Mouse (Mus musculus) CH12.LX (cell line): ENCODE results near the gene Megf11. TPM values are rescaled to one million over a fixed set of nuclear protein-coding genes. Genes with fewer than 3 reads are reported as not detected.

Source experiments
- DNase-seq: peaks from one replicate; pipeline ENCODE4 v3.0.0-alpha.2; 2013; ENCODE audit errors: extremely low read depth
- H3K27ac ChIP-seq: 2 replicates; pipeline ENCODE4 v1.5.1; 2012; ENCODE audit warnings: low read depth, mild to moderate bottlenecking, control low read depth, moderate library complexity; ENCODE audit not compliant: insufficient read depth
- H3K27me3 ChIP-seq: replicated peaks from 2 replicates; pipeline ENCODE3; 2012; ENCODE audit warnings: inconsistent platforms
- H3K36me3 ChIP-seq, 2 experiments: replicated peaks in 1 of 2; 2 replicates each; pipeline versions ENCODE3 to v1.6.1; 2012; ENCODE audit warnings: inconsistent platforms in 1 of 2, low read length in 1 of 2, mild to moderate bottlenecking in 1 of 2, mixed read lengths in 1 of 2, moderate library complexity in 1 of 2; ENCODE audit not compliant: control insufficient read depth in 1 of 2, insufficient read depth in 1 of 2
- H3K4me1 ChIP-seq, 2 experiments: 2 replicates each; pipeline ENCODE4 v1.6.1; 2012; ENCODE audit warnings: inconsistent platforms in 1 of 2, moderate library complexity in 1 of 2; ENCODE audit not compliant: insufficient read depth in 2 of 2, control insufficient read depth in 1 of 2
- H3K4me2 ChIP-seq: 2 replicates; pipeline ENCODE4 v1.6.1; 2012; ENCODE audit warnings: low read depth, mild to moderate bottlenecking, control low read depth; ENCODE audit not compliant: poor library complexity, insufficient read depth, severe bottlenecking
- H3K4me3 ChIP-seq, 3 experiments: fragments of 150-350 bp in 1 of 3; sonication (generic) in 1 of 3; replicated peaks in 1 of 3; 2 replicates each; pipeline versions ENCODE3 to v1.5.1; 2011 to 2012; ENCODE audit warnings: low read depth in 2 of 3, low read length in 2 of 3, mild to moderate bottlenecking in 2 of 3, moderate library complexity in 2 of 3, control low read depth in 1 of 3, improper control_type of control experiment in 1 of 3, inconsistent platforms in 1 of 3, mixed read lengths in 1 of 3; ENCODE audit not compliant: poor library complexity in 1 of 3
- H3K79me2 ChIP-seq: replicated peaks from 2 replicates; pipeline ENCODE4 v1.6.1; 2012; ENCODE audit warnings: mild to moderate bottlenecking, moderate library complexity; ENCODE audit not compliant: control insufficient read depth, poor library complexity, insufficient read depth, severe bottlenecking; ENCODE audit errors: extremely low read depth
- H3K9ac ChIP-seq: 2 replicates; pipeline ENCODE4 v1.6.1; 2012; ENCODE audit warnings: low read depth, mild to moderate bottlenecking, control low read depth, moderate library complexity; ENCODE audit not compliant: insufficient read depth
- H3K9me3 ChIP-seq: replicated peaks from 2 replicates; pipeline ENCODE3; 2012; ENCODE audit warnings: low read length, inconsistent platforms, mixed read lengths
- CHD1 ChIP-seq: IDR thresholded peaks from 2 replicates; pipeline ENCODE4 v1.6.1; 2012; ENCODE audit warnings: low read depth, low read length, improper control_type of control experiment, inconsistent platforms
- CTCF ChIP-seq, 2 experiments: IDR thresholded peaks in 1 of 2; conservative IDR thresholded peaks in 1 of 2; 2 replicates each; pipeline ENCODE4 v1.5.1; 2011 to 2012; ENCODE audit warnings: low read depth in 2 of 2, low read length in 2 of 2, improper control_type of control experiment in 1 of 2, inconsistent platforms in 1 of 2, mild to moderate bottlenecking in 1 of 2, moderate library complexity in 1 of 2
- E2F4 ChIP-seq: IDR thresholded peaks from 2 replicates; pipeline ENCODE4 v1.6.1; 2011; ENCODE audit warnings: low read depth, low read length, improper control_type of control experiment; ENCODE audit not compliant: insufficient replicate concordance
- ETS1 ChIP-seq: conservative IDR thresholded peaks from 2 replicates; pipeline ENCODE4 v1.6.1; 2012; ENCODE audit warnings: low read depth, mild to moderate bottlenecking, inconsistent platforms, low read length, improper control_type of control experiment, moderate library complexity
- GABPA ChIP-seq: IDR thresholded peaks from 2 replicates; pipeline ENCODE4 v1.6.1; 2012; ENCODE audit warnings: low read depth, low read length, improper control_type of control experiment, inconsistent platforms; ENCODE audit not compliant: insufficient replicate concordance
- HCFC1 ChIP-seq: IDR thresholded peaks from 2 replicates; pipeline ENCODE4 v1.6.1; 2012; ENCODE audit warnings: low read depth, mild to moderate bottlenecking, inconsistent platforms, low read length, improper control_type of control experiment
- JUN ChIP-seq: IDR thresholded peaks from 2 replicates; pipeline ENCODE4 v1.6.1; 2011; ENCODE audit warnings: low read depth, mild to moderate bottlenecking, low read length, improper control_type of control experiment, moderate library complexity; ENCODE audit not compliant: insufficient read depth
- JUND ChIP-seq: conservative IDR thresholded peaks from 2 replicates; pipeline ENCODE4 v1.6.1; 2011; ENCODE audit warnings: low read depth, low read length, improper control_type of control experiment
- KAT2A ChIP-seq: IDR thresholded peaks from 2 replicates; pipeline ENCODE4 v1.6.1; 2012; ENCODE audit warnings: low read length, improper control_type of control experiment, inconsistent platforms; ENCODE audit not compliant: insufficient replicate concordance
- MAFK ChIP-seq: IDR thresholded peaks from 2 replicates; pipeline ENCODE4 v1.6.1; 2011; ENCODE audit warnings: low read length, improper control_type of control experiment; ENCODE audit not compliant: insufficient replicate concordance
- MAX ChIP-seq: IDR thresholded peaks from 2 replicates; pipeline ENCODE4 v1.6.1; 2011; ENCODE audit warnings: low read length, improper control_type of control experiment
- MAZ ChIP-seq: IDR thresholded peaks from 2 replicates; pipeline ENCODE4 v1.6.1; 2012; ENCODE audit warnings: low read depth, mild to moderate bottlenecking, inconsistent platforms, low read length, improper control_type of control experiment, moderate library complexity
- MEF2A ChIP-seq: IDR thresholded peaks from 2 replicates; pipeline ENCODE4 v1.6.1; 2014; ENCODE audit warnings: low read depth, mild to moderate bottlenecking, inconsistent platforms, low read length, improper control_type of control experiment, borderline replicate concordance
- MXI1 ChIP-seq: IDR thresholded peaks from 2 replicates; pipeline ENCODE4 v1.6.1; 2011; ENCODE audit warnings: mild to moderate bottlenecking, low read depth, low read length, improper control_type of control experiment
- MYC ChIP-seq: IDR thresholded peaks from 2 replicates; pipeline ENCODE4 v1.6.1; 2011; ENCODE audit warnings: low read depth, mild to moderate bottlenecking, improper control_type of control experiment, low read length
- NRF1 ChIP-seq: IDR thresholded peaks from 2 replicates; pipeline ENCODE4 v1.6.1; 2014; ENCODE audit warnings: low read depth, mild to moderate bottlenecking, inconsistent platforms, low read length, improper control_type of control experiment, moderate library complexity
- POLR2A ChIP-seq: IDR thresholded peaks from 2 replicates; pipeline ENCODE4 v1.6.1; 2011; ENCODE audit warnings: low read depth, mild to moderate bottlenecking, improper control_type of control experiment, low read length
- POLR2AphosphoS2 ChIP-seq: IDR thresholded peaks from 2 replicates; pipeline ENCODE4 v1.6.1; 2011; ENCODE audit warnings: low read depth, low read length, improper control_type of control experiment
- RAD21 ChIP-seq: IDR thresholded peaks from 2 replicates; pipeline ENCODE4 v1.6.1; 2011; ENCODE audit warnings: low read depth, mild to moderate bottlenecking, low read length, improper control_type of control experiment, moderate library complexity
- RCOR1 ChIP-seq: conservative IDR thresholded peaks from 2 replicates; pipeline ENCODE4 v1.6.1; 2012; ENCODE audit warnings: low read depth, mild to moderate bottlenecking, inconsistent platforms, low read length, improper control_type of control experiment
- SIN3A ChIP-seq: IDR thresholded peaks from 2 replicates; pipeline ENCODE4 v1.6.1; 2012; ENCODE audit warnings: low read length, improper control_type of control experiment, inconsistent platforms
- TBP ChIP-seq: conservative IDR thresholded peaks from 2 replicates; pipeline ENCODE4 v1.6.1; 2011; ENCODE audit warnings: low read depth, low read length, improper control_type of control experiment
- TCF12 ChIP-seq: IDR thresholded peaks from 2 replicates; pipeline ENCODE4 v1.6.1; 2014; ENCODE audit warnings: low read depth, mild to moderate bottlenecking, inconsistent platforms, low read length, improper control_type of control experiment
- UBTF ChIP-seq: IDR thresholded peaks from 2 replicates; pipeline ENCODE4 v1.6.1; 2012; ENCODE audit warnings: low read depth, mild to moderate bottlenecking, inconsistent platforms, low read length, improper control_type of control experiment, moderate library complexity
- USF2 ChIP-seq: conservative IDR thresholded peaks from 2 replicates; pipeline ENCODE4 v1.6.1; 2011; ENCODE audit warnings: low read depth, low read length, improper control_type of control experiment
- ZC3H11A ChIP-seq: IDR thresholded peaks from 2 replicates; pipeline ENCODE4 v1.6.1; 2012; ENCODE audit warnings: low read depth, mild to moderate bottlenecking, inconsistent platforms, low read length, improper control_type of control experiment
- ZKSCAN1 ChIP-seq: IDR thresholded peaks from 2 replicates; pipeline ENCODE4 v1.6.1; 2012; ENCODE audit warnings: low read depth, inconsistent platforms, low read length, improper control_type of control experiment, borderline replicate concordance
- ZNF384 ChIP-seq: IDR thresholded peaks from 2 replicates; pipeline ENCODE4 v1.6.1; 2012; ENCODE audit warnings: low read depth, low read length, improper control_type of control experiment, inconsistent platforms
- dilution Hi-C: fragments of 300-500 bp; cut with MboI; formaldehyde crosslinking; loops from 2 replicates; pipeline ENCODE4 v1.14.3; 2020; ENCODE audit warnings: low sequenced_read_pairs; ENCODE audit not compliant: extremely low pct_unique_long_range_greater_than_20kb, extremely low pct_ligation_motif_present
- in situ Hi-C: fragments of 300-500 bp; cut with MboI; formaldehyde crosslinking; loops from 3 replicates; pipeline ENCODE4 v1.14.3; 2019; ENCODE audit warnings: low sequenced_read_pairs, low pct_ligation_motif_present, low pct_unique_long_range_greater_than_20kb, mixed read lengths
- polyA plus RNA-seq: library from polyadenylated mRNA; unstranded; fragments of >175 nt; gene quantifications from 2 replicates; pipeline ENCODE4 v1.2.1, GENCODE M21; 2012; ENCODE audit warnings: low read depth; ENCODE audit not compliant: insufficient read length
- total RNA-seq, 2 experiments: library from RNA; depleted of rRNA; stranded (reverse); fragments of 300-350 nt in 1 of 2; fragments of >200 nt in 1 of 2; gene quantifications; 2 replicates each; pipeline ENCODE4 v1.2.3; 2012 to 2014

Gene Megf11
- total and polyA plus RNA-seq, 3 experiments: 0.04 to 0.59 TPM; not detected in 1

- H3K9ac ChIP-seq: no peak overlapping the region
- H3K4me2 ChIP-seq: peak overlapping the region; percentile 30; the same call in 1 of the 2 replicates
- no peak for DNase-seq
- no peak overlapping the region for H3K4me3 ChIP-seq
- dilution Hi-C loops (no loop called here), in situ Hi-C loops (loop anchor here (10.0 kb wide), 1 partner anchor 53 kb away; no protein-coding TSS in a partner anchor)
- peak overlapping the region; percentile 53 for H3K27ac ChIP-seq
- TF ChIP-seq POLR2AphosphoS2 (no peak), CHD1 (no peak), KAT2A (no peak), SIN3A (0 out of 2 replicates have a peak, but pooled peaks have one; percentile 3), ZC3H11A (no peak), MAZ (no peak), TBP (no peak), MAFK (0 out of 2 replicates have a peak, but pooled peaks have one; percentile 47), GABPA (no peak), ZNF384 (peak; percentile 47; the same call in 1 of the 2 replicates), RCOR1 (no peak), JUN (no peak), USF2 (no peak), JUND (no peak), E2F4 (no peak), POLR2A (no peak), UBTF (no peak), NRF1 (no peak), MXI1 (no peak), HCFC1 (no peak), MEF2A (peak; percentile 71; the same call in 1 of the 2 replicates), CTCF (conservative IDR thresholded peaks at IDR 0.05 in 1 of 2, IDR thresholded peaks at IDR 0.05 in 1 of 2; ENCODE audit: low read depth in 2 of 2, low read length in 2 of 2) (no peak), TCF12 (no peak), RAD21 (no peak), ETS1 (peak; percentile 77), MYC (no peak), MAX (no peak), ZKSCAN1 (no peak)
- peaks cover 2 to 9% of the 10 kb centered on the region in 2 experiments for H3K36me3 ChIP-seq
- no peaks in the 10 kb centered on the region for H3K9me3 ChIP-seq
- H3K79me2 ChIP-seq: no peaks in the 10 kb centered on the region
- no peaks in the 10 kb centered on the region for H3K27me3 ChIP-seq
- peaks cover 19 to 71% of the 10 kb centered on the region in 2 experiments for H3K4me1 ChIP-seq
These were observed 301.9 kb downstream of the Megf11 start for GRCm38 (mm10) chr9:64687122-64688014.
